Mouse (Mus musculus) MN1 (cell line): ENCODE results near the gene Aff1.

Source experiments
- DNase-seq: peaks from one replicate; pipeline ENCODE4 v3.0.0-alpha.2; 2016; ENCODE audit warnings: low spot score

Aff1 gene

DNA sequence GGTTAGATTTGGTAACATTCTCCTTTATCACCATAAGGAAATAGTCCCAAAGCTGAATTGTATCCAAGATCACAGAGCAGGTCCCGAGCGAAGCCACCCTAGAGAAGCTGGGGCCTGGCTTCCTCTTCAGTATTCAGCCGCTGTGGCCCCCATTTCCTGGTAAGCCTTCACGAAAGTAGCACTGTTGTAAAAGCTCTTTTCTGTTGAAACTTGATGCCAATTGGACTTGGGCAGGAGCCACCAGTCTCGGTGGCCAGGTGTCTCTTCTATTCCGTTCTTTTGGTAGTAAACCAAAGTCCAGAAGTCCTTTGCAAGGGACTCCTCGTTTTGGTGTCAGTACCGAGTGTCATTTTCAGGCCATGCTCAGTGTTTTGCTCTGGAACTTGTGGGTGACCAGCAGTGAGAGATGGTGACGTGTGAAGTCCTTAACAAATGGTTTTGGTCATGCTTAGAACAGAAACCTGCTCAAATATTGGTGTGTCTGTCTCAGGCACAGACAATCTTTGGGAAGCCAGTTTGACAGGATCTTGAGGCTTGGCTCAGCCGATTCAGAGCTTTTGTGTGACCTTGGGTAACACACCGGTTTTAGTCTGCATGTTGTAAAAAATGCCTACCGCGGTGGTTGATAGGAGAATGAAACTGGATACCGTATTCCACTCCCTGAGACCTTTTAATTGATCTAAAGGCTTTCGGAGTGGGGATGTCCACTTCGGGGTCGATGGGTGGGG lies 114.8 kb downstream of the Aff1 start:
- no peak for DNase-seq

DNA sequence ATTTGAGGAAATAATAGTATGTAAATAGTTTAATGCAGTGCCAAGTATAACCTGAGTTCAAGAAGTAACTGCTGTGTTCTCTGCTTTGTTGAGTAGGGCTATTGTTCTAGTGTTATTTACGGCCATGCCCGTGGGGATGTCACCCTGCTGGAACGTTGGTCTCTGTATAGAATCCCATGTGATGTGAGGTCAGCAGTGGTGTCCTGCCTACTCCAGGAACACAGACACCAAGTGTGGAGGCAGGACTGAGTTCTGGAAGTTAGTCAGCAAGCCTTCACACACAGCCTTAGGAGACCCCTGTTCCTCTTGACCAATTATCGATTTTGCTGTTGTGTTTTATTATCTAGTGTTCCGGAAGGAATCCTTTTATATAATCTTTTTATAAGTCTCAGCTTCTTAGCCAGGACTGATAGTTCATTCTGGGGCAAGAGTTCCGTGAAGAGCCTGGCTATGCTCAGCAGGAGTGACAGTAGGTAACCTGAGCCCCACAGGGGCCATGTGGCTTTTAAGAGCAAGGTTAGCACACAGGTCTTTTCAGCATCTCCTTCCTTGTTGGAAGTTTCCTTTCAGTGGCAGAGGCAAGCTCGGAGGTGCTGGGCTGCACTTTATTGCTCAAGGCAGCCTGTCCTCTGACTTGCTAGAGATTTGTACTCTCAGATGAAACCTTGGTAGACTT lies 115.6 kb downstream of the Aff1 start:
- no peak for DNase-seq

DNA sequence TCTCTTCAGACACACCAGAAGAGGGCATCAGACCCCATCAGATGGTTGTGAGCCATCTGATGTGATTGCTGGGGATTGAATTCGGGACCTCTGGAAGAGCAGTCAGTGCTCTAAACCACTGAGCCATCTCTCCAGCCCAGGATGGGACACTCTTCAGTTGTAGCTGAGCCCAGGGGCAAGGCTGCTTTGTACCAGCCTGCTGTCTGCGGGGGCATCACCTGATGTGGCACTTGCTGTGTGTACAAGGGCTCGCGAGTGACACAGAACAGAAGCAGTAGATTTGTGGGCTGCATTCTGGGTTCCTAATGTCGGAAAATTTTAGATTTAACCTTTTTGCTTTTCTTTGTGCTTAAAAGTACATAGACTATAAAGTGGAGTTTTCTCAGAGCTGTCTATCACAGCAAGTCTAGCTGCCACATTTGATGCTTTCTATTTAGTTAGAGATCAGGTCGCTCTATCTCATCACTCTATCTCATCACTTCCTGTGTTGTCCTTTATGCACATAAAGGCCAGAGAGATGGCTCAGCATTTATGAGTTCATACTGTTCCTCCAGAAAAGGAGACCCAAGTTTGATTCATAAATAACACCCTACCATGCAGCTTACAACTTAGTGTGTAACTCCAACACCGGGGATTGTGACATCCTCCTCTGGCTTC lies 117.6 kb downstream of the Aff1 start:
- DNase-seq = no peak

DNA sequence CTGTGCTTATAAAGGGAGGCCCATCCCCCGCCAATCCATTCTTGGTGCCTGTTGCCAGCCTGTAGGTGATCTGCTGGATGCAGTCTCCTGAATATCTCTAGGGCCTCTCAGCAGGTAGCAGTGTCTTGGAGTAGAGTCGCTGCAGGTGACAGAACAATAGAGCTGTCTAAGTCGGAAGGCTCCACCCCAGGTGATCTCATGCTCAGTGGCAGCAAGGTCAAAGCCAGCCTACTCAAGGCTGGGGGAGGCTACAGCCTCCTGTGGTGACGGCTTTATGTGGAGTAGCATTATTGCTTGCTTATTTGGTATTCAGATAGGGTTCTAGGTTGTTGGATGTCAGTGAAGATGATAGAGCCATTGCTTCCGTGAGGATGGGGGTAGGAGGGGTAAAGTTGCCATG lies 121.1 kb downstream of the Aff1 start:
- no peak for DNase-seq

DNA sequence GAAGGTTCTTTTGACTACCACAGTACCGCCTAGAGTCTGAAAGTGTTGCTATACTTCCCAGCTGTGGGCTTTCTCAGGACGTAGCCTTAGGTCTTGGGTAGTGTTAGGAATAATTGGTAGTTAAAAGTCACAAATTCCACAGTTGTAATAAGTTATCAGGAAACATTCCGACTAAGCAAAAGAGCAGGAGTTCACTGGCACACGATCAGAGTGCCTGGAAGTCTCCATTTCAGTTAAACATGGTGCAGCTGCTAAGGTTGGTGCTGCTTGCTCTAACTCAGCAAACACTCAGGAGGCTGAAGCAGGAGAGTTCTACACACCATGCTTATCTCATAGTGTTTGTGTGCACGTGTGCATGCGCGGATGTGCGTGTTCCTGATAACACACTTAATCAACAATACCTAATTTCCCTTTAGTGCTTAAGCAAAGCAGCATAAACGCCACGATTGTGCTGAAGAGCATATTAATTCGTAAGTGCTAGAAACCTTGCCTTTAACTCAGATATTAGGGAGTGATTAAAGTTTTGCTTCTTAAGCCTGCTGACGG lies 121.9 kb downstream of the Aff1 start:
- DNase-seq = no peak

DNA sequence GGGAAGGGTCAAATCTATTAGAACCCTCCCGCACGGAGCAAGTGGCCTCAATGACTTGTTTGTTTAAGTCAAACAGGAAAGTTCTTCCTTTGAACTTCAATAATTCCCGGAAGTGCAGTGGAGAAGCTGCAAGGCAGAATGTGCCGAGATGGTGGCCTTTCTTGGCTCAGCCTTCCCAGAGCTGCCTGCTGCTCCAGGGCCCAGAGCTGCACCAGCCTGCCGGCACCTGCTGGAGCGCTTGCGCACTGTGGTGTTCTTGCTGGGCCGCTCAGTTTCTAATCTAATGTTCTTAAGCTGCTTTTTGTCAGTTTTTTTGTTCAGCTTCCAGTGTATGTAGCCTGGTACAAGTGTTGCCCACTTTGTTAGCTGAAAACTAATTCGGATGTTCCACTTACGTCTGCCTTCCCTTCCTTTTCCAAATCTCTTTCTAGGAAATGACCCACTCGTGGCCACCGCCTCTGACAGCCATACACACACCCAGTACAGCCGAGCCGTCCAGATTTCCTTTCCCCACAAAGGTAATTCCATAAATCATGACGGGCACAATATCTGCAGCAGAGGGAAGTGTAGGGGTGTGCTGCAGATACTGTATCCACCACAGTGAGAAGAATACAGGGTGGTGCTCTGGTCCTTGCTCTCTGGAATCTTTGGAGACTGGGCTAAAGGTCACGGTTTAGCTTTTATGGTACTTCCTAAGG lies 122.5 kb downstream of the Aff1 start:
- no peak for DNase-seq

DNA sequence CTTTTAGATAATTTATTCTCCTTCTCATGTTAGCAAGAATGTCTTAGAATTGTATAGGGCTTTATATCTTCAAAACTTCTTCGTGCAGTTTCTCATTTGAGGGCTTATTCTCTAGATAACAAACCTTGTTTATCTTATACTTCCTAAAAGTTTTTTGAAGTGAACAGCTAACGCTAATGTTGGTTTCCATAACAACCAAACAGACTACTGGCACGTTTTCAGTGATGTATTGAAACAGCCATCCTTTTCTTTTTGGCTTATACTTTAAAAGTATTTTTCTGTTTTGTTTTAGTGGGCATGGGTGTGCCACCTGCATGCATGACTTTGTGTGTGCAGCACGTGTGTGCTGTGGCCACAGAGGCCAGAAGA lies 123.1 kb downstream of the Aff1 start:
- DNase-seq = no peak

DNA sequence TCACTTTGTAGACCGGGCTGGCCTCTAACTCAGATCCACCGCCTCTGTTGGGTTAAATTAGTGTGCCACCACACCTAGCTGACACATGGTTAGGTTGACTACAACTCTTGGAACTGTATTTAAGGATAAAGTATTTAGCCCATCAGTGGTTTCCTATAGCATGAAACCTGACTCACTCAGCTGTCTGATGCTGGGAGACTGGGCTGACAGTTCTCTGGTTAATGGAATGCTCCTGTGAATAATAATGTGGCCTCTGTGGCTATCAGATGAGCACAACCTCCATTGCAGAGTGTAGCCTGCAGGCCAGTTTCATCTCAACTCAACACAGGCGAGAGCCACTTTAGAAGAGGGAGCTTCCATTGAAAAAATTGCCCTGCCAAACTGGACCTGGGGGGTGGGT lies 124.5 kb downstream of the Aff1 start:
- no peak for DNase-seq

DNA sequence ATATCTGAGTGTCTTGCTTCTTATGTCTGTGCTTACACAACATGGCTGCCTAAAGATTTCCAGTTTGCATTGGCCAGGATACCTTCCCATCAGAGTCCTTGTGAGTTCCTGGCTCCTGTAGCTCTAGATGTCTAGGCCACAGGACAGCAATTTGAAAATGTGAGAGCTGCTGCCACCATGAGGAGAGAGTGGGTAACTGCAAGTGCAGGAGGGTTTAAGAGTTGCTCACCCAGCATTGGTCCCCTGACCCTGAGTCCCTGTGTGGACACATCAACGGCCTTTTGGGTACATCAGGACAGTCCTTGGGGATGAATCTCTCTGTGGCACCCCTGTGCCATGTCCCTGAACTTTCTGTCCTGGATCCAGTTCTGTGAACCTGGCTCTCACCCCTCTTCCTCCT lies 125.6 kb downstream of the Aff1 start:
- DNase-seq = peak; percentile 74

DNA sequence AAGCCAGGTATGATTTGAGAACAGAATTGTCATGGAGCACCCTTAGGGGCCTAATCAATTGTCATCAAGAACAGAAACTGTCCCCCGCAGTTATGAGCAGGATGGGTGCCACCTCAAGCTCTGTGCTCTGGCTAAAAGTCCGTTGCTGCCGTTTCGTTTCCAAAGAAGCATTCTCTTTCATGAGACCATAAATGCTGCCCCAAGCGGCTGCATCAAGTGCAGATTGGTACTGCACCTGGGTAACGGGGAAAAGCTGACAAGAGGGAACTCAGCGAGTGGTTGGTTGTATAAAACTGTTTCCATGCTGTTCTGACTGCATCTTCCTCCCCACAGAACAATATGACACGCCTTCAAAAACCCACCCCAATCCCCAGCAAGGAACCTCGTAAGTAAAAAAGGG lies 126.4 kb downstream of the Aff1 start:
- DNase-seq = no peak

DNA sequence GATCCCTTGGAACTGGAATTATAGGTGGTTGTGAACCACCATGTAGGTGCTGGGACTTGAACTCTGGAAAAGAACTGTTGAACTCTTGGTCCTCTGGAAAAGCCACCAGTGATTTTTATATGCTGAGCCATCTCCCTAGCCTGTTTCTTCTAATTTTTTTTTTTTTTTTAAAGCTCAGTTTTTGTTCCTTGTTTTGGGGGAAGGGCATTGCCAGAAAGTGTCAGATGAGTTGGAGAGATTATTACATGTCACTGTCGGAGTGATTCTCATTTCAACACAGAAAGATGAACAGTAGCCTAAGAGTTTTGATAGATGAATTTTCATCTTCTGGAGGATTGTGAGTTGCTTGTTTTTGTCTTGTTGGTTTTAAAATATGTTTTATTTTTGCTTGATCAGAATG lies 127.5 kb downstream of the Aff1 start:
- DNase-seq = no peak

DNA sequence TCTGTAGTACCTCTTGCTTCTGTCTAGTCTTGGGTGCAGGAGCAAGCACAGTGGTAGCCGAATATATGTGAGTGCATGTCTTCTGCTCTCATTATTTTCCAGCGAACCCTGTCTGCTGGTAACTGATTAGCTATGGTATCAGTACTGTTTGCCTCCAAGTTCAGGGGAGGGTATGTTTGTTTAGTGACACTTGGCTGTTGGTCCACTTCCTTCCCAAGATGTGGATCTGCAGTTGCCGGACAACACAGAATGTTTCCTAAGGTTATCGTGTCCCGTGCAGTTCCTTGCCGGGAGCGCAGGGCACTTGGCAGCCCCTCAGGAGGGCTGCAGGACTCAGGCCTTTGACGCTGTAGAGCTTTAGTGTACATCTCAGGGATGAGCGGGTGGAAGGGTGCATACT lies 128.9 kb downstream of the Aff1 start:
- DNase-seq = no peak

DNA sequence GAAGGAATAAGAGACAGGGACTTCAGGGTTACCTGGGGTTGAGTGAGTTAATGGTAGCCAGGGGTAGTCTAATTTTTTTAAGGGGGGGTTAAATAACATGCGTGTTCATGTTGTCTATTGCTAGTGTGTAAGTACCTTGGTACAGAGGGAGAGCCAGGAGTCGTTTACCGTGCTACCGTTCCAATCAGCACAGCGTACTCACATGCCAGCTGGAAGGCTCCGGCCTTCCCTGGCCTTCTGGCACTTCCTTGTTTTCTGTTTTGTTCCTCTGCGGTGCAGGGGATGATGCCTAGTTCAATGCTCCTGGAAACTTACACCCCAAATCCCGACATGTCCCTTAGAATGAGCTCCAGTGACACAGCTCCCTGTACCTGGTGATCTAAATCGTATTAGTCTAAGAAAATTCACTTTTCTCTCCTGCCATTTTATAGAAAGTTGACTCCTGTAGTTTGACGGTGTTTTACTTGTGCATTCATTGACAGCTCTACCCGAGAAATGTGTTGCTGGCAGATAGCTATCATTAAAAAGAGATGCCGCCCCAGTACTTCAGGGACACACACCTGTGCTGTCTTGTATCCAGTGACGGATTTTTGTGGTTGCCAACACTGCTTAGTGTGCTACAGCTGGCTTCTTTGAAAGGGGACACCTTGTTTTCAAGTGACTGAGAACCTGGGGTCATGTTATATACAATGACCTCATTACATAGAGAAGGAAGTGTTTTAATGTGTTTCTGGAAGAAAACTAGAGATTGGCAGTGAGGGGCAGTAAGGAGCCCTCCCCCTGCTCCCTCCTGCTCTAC lies 129.5 kb downstream of the Aff1 start:
- no peak for DNase-seq

DNA sequence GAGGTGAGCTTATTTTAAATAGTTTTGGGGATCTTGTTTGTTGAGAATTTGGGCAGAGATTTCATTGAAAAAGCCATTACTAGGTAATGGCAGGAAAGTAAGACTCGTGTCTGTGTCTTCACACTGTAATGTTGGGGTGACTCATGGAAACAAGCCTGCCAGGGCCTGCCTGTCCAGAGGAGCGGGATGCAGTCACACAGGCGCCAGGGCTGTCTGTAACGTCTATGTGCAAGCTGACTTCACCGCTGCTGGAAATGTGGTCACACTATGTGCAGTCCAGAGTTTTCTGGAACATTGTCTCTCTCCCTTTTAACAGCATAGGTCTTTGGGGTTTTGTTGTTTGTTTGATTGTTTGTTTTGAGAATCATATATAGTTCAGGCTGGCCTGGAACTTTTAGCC lies 130.8 kb downstream of the Aff1 start:
- no peak for DNase-seq

DNA sequence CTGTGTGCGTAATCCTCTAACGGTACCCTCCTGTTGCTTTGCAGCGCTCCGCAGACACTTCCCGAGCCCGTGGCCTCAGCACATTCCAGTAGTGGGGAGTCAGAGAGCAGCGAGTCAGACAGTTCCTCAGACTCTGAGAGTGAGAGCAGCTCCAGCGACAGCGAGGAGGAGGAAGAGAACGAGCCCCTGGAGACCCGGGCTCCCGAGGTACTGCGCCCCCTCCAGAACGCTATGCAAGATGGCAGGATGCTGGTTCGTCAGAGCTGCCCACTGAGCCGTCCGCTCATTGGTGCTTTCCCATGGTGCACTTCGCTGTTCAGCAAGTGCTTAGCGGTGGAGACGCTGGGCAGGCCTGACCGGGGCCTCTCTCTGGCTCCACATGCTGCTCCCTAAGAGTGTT lies 136.1 kb downstream of the Aff1 start:
- no peak for DNase-seq

DNA sequence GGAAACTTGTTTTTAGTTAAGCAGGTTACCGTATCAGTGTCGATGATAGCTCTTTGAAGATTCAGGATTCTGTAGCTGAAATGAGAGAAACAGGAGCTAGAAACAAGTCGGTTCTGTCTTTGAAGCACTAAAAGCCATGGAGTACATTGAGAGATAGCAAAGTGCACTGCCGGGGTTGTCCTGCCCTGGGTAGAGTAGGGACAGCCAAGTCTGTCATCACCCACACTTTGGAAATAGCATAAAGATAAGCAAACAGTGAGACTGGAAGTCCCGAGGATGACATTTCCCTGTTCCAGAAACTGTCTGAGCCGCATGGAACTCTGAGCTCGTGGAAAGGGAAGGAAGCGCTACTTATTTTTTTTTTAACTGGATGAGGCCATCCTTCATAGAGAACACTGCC lies 136.6 kb downstream of the Aff1 start:
- no peak for DNase-seq

DNA sequence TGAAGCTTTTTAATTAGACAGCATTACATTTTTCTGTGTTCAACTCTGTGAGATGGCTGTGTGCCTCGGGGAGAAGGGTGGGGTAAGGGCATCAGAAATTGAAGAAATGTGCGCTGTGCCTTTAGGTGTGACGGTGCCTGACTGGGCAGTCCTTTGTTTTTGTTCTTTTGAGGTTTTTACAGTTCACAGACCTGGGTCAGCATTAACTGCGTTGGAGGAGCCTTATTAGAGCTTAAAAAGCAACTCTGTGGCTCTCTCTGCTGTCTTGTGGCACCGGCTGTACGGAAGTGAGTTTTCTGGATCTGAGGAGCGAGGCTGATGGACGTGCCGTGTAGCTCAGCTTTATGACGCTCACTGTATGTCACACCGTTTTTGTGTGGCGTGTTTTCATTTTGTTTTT lies 137.0 kb downstream of the Aff1 start:
- DNase-seq = no peak

DNA sequence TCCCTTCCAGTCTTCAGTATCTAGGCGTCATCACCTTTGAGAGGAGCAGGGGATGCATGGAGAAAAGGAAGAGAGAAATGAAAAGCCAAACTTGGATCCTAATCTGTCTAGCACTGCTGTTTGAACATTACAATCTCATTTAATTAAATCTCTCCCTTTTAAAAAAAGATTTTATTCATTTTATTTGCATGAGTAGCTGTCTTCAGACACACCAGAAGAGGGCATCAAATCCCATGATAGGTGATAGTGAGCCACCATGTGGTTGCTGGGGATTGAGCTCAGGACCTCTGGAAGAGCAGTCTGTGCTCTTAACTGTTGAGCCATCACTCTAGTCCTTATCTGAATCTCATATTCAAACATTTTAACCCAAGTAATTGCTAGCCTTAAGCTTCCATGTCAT lies 138.7 kb downstream of the Aff1 start:
- DNase-seq = no peak

DNA sequence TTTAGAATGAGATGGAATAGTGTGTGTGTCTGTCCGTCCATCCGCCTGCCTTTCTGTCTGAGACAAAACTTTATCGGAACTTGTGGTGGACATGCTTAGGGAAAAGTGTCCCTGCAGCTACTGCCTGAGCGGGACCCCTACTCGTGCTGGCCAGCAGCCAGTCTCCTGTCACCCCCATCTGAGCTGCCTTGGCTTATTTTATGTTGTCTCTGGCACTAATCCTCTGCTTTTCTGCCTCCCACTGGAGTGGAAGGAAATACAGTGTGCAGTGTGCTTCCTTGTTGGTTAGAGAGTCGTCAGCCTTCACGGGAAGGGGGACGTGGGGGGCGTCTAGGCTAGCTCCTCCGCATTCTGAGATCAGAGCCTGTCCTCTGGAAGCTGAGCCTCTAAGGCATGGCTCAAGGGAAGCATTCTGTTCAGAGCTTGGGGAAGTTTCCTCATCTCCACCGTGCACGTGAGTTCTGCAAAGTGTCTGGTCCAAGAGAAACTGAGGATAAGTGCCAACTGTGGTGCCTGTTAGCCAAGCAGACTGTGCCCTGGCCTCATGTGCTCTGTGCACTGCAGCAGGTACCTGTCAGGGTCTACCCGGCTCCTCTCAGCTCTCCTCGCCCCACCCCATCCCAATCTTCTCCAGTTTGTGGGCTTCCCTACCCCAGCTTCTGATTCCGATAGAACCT lies 143.4 kb downstream of the Aff1 start:
- no peak for DNase-seq

DNA sequence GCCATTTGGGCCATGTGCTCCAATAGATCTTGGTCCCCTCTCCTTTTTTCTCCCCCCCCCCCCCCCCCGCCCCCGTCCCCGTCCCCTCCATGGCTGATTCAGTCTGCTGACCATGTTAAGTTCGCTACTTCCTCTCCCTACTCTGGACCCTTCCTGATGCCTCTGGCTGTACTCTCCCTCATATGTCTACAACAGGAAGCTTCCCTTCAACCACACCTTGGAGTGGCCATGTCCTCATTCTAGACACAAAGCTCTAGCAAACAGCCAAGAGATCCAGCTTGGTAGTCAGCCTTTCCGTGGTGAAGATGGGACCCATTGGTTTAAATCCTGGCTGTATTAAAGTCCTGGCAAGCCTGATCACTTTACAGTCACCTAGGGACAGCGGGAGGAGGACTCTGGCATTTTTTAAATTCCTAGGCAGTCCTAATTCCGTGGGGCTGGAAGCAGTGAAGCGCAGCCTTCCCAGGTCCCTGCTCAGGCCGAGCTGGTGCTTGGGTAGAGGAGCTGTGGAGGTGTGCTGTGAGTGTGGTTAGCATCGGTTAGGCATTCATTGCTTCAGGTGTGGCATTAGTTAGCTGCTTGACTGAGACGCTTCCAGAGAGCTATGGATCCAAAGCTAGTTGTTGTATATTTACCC lies 144.1 kb downstream of the Aff1 start:
- DNase-seq = no peak
